Mouse (Mus musculus) heart, embryonic 15.5 days (tissue): ENCODE measurements around the gene Bcl2l15. TPM values are rescaled to one million over a fixed set of nuclear protein-coding genes. Genes with fewer than 3 reads are reported as not detected.
"Not testable (repeated sequence)": the region's sequence is repeated elsewhere in the genome, so short reads cannot be mapped to it uniquely, and the experiment has no call there.

Experiments
- ATAC-seq: fragments of 200-750 bp; cut with Nextera tagmentation; replicated peaks from 2 replicates; pipeline ENCODE4 v1.8.0; 2017; ENCODE audit warnings: low read depth, moderate TSS enrichment; ENCODE audit not compliant: insufficient number of reproducible peaks, insufficient read depth, low FRiP score
- H3K27ac ChIP-seq: fragments of 300-500 bp; sonication (generic); 2 replicates; pipeline ENCODE4 v1.5.1; 2015; ENCODE audit warnings: mild to moderate bottlenecking, inconsistent platforms
- H3K27me3 ChIP-seq: fragments of 300-500 bp; sonication (generic); 2 replicates; pipeline ENCODE4 v1.6.1; 2015; ENCODE audit warnings: inconsistent platforms
- H3K36me3 ChIP-seq: fragments of 300-500 bp; sonication (generic); 2 replicates; pipeline ENCODE4 v1.6.1; 2015; ENCODE audit warnings: mild to moderate bottlenecking, inconsistent platforms
- H3K4me1 ChIP-seq: fragments of 300-500 bp; sonication (generic); replicated peaks from 2 replicates; pipeline ENCODE4 v1.6.1; 2015; ENCODE audit warnings: inconsistent platforms
- H3K4me2 ChIP-seq: fragments of 300-500 bp; sonication (generic); 2 replicates; pipeline ENCODE4 v1.6.1; 2015; ENCODE audit warnings: inconsistent platforms, mild to moderate bottlenecking, moderate library complexity
- H3K4me3 ChIP-seq: fragments of 300-500 bp; sonication (generic); 2 replicates; pipeline ENCODE4 v1.5.1; 2015; ENCODE audit warnings: mild to moderate bottlenecking, inconsistent platforms
- H3K9ac ChIP-seq: fragments of 300-500 bp; sonication (generic); 2 replicates; pipeline ENCODE4 v1.6.1; 2015; ENCODE audit warnings: mild to moderate bottlenecking, inconsistent platforms
- H3K9me3 ChIP-seq: fragments of 300-500 bp; sonication (generic); replicated peaks from 2 replicates; pipeline ENCODE4 v1.6.1; 2016; ENCODE audit warnings: inconsistent platforms
- WGBS: fragments of 180-500 bp; shearing (Covaris S2); methylation state at CpG from one replicate; pipeline ENCODE4 v1.1.7; 2015; ENCODE audit warnings: mixed read lengths; 5-methylcytosine and 5-hydroxymethylcytosine counted together
- polyA plus RNA-seq: library from polyadenylated mRNA; unstranded; fragments of >200 nt; fragmentation: Nextera tagmentation; extraction: Ambion mirVana; gene quantifications from 2 replicates; pipeline ENCODE4 v1.2.1, GENCODE M21; 2015

Gene Bcl2l15
- polyA plus RNA-seq, 1 experiment from 2014 or later, result 0.26 TPM

DNA sequence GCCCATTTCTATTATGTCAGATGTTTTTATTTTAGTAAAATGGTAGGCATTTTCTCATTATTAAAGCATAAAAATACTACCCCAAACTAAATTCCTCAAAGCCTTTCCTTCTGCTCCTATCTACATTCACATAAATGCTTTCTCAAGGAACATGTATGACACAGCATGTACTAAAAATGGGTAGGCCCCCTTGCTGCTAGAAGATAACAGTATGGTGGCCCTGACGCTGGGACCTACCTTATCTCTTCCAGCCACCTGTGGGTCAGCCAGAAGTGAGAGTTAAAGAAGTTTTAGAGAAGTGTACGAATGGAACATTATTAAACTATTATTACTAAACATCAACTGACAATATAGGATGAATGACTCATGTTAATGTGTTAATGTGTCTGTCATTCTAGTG, 32.9 kb upstream of the Bcl2l15 start:
- Histone ChIP-seq H3K9me3 (no peaks in the 10 kb centered on the region), H3K27ac (no peak overlapping the region), H3K27me3 (no peaks in the 10 kb centered on the region), H3K9ac (no peak overlapping the region), H3K4me1 (peaks cover 15% of the 10 kb centered on the region), H3K36me3 (peaks cover 10% of the 10 kb centered on the region), H3K4me3 (no peak overlapping the region), H3K4me2 (no peak overlapping the region)
- ATAC-seq, result no peak
- 50% methylated on average over 2 of the region's 2 CpGs for WGBS

DNA sequence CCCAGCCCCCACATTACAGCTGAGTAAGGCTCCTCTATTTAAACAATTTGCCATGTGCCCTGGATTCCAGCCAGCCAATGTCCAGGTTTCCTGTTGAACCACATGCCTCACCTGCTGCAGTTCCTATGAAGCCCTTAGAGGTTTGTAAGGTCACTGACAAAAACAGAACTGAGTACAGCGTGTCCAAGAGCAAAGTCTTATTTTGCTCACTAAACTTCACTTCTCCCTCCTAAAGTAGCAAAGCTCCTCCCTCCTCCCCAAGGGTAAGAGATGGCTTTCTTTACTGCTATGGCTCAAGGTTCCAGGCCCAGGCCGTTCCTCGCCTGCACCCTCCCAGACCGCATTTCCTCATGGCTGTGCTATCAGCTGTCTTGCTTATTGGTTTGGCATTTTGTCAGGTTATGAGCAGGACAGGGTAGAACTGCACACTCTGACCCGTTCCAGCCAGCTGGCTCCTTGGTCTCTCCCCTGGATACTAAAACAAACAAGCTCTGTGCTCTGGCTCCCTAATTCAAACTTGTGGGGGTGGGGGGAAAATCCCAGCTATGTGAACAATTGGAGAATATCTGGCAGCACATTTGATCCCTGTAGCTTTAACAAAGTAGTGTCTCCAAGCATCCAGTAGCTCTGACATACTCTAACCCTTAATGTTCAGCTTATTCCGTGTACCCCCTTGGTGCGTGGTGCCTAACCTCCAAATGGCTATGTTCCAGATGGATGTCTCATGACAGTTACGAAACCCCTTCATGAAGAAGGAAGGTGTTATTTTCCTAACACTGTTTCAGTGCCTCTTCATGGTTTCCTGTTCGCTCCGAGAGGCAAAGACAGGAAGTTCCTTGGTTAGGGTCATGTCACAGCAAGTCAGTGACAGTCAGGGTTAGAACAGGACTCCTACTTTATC, 30.5 kb upstream of the Bcl2l15 start:
- peak; percentile 95 for ATAC-seq
- peaks cover 15% of the 10 kb centered on the region for H3K4me1 ChIP-seq
- peak overlapping the region; percentile 40 for H3K4me2 ChIP-seq
- H3K9ac ChIP-seq, result no peak overlapping the region; the same call in 1 of the 2 replicates
- peak overlapping the region; percentile 88 for H3K27ac ChIP-seq
- peaks cover 20% of the 10 kb centered on the region for H3K36me3 ChIP-seq
- H3K4me3 ChIP-seq, result no peak overlapping the region
- H3K9me3 ChIP-seq, result no peaks in the 10 kb centered on the region
- 39% methylated on average over 10 of the region's 10 CpGs for WGBS
- no peaks in the 10 kb centered on the region for H3K27me3 ChIP-seq

DNA sequence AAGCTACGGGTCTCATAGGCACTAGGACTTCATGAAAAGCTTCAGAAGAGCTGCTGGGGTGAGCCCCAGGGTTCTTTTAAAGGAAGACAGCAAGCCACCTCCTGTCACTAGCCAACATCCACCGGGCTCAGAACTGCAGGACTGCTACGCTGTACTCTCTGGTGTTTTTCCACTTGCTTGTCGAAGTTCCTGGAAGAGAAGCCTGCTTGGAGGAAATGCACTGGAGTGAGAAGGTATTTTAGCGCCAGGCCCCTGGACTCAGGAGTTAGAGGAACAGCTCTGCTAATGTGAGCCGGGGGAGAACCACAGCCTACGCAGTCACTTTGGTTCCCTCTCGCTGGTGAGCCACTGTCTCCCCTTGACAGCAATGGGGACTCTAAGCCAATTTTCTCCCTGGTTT, 29.5 kb upstream of the Bcl2l15 start:
- Histone ChIP-seq H3K4me1 (peaks cover 18% of the 10 kb centered on the region), H3K27me3 (no peaks in the 10 kb centered on the region), H3K9me3 (no peaks in the 10 kb centered on the region), H3K4me3 (no peak overlapping the region), H3K9ac (no peak overlapping the region), H3K4me2 (no peak overlapping the region), H3K36me3 (peaks cover 21% of the 10 kb centered on the region), H3K27ac (peak overlapping the region; percentile 72)
- WGBS, result 70% methylated on average over 8 of the region's 8 CpGs
- no peak for ATAC-seq

DNA sequence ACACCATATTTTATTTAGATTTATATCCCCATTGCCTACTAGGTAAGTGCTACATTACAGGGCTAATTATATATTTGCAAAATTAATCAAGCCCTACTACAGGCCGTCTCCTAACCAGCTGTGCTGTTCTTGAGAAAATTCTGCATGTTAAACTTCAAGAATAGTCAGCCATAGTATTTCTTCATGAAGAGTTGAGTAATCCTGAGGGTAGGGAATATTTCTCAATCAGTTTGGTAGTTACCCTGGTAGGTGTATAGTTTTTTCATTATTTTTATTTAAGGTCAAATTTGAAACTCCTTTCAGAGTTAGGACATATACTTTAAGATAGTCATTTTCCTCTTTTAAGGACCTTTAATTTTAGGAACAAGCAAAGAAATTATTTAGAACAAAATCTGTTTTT, 26.7 kb upstream of the Bcl2l15 start:
- WGBS, result 89% methylated on average over 1 of the region's 1 CpGs
- H3K4me1 ChIP-seq, result peaks cover 33% of the 10 kb centered on the region

DNA sequence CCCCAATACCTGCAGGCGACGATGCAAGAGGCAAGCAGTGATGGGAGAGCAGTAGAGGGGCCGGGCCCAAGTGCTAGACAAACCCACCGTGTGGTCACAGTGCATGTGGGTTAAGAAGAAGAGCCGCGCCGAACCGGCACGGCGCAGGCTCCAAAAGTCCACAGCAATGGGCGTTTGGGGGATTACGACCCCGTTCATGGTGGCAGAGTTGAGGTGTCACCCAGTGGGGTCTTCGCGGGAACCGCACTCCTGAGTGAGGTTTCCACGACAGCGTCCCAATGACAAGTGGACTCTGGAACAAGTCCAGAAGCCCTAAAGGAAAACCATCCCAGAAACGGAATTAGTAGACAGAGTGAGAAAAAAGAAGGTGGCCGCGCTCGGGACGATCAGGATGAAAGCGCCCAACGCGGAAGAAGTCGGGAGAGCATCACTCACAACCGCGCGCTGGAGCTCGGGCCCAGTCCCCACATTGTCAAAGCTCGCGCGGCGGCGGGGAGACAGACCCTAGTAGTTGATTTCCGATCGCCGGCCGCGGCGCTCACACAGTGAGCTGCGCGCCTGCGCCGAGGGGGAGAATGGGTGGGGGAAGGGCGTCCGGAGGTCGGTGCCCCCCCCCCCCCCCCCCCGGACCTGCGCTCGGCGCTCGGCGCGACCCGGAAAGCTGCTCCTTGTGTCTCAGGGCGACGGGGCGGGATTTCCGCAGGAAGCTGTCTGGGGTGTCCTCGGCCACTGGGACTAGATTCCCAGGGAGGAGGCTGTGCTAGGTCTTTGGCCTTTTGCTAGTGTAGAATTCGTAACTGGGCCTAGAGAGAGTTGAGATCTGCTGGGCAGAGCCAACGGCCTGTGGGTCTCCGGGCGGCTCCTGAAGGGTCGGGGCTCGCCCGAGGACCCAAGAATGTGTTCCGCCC, 23.3 kb upstream of the Bcl2l15 start, which contains the start of the genes Dclre1b, Ap4b1 and Gm43064:
Dclre1b (minus strand) TSS at position 554 of the 908 bp plus-strand sequence.
Ap4b1 (plus strand) TSS at position 630 of the 908 bp plus-strand sequence.
Gm43064 (plus strand) TSS at position 683 of the 908 bp plus-strand sequence.
- ATAC-seq, result peak; percentile 94
- H3K4me2 ChIP-seq, result peak within 1 kb of the TSS; percentile 83
- peaks cover 21% of the 10 kb centered on the region for H3K36me3 ChIP-seq

More for the DNA sequence above, 26.7 kb upstream of the Bcl2l15 start:
- no peak overlapping the region for H3K27ac ChIP-seq
- H3K4me3 ChIP-seq, result no peak overlapping the region
- no peak overlapping the region for H3K9ac ChIP-seq
- ATAC-seq, result no peak
- H3K36me3 ChIP-seq, result peaks cover 21% of the 10 kb centered on the region
- H3K9me3 ChIP-seq, result no peaks in the 10 kb centered on the region
- no peaks in the 10 kb centered on the region for H3K27me3 ChIP-seq
- H3K4me2 ChIP-seq, result no peak overlapping the region

DNA sequence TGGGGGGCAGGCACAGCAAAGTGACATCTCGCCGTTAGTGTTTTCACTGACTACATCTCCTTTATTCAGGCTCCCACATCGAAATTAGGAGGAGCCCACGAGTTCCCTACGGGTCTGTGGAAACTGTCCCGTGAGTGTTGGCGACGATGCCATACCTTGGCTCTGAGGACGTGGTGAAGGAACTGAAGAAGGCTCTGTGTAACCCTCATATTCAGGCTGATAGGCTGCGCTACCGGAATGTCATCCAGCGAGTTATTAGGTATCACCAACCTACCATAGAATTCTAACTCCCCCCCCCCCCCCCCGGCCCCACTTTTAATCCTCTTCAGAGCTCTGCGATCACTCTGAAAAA, 22.6 kb upstream of the Bcl2l15 start:
- WGBS, result under 1% methylated on average over 14 of the region's 14 CpGs
- Histone ChIP-seq H3K4me1 (peaks cover 18% of the 10 kb centered on the region), H3K36me3 (peaks cover 21% of the 10 kb centered on the region), H3K4me2 (peak overlapping the region; percentile 71), H3K27me3 (no peaks in the 10 kb centered on the region), H3K4me3 (peak overlapping the region; percentile 84), H3K9ac (peak overlapping the region; percentile 84), H3K9me3 (no peaks in the 10 kb centered on the region), H3K27ac (peak overlapping the region; percentile 94)
- peak; percentile 28 for ATAC-seq

More for the DNA sequence above, 23.3 kb upstream of the Bcl2l15 start, which contains the start of the genes Dclre1b, Ap4b1 and Gm43064:
- H3K27me3 ChIP-seq, result no peaks in the 10 kb centered on the region
- H3K27ac ChIP-seq, result peak within 1 kb of the TSS; percentile 94
- no peaks in the 10 kb centered on the region for H3K9me3 ChIP-seq
- peak within 1 kb of the TSS; percentile 84 for H3K9ac ChIP-seq
- H3K4me3 ChIP-seq, result peak within 1 kb of the TSS; percentile 84
- under 1% methylated on average over 65 of the region's 70 CpGs for WGBS
- H3K4me1 ChIP-seq, result peaks cover 18% of the 10 kb centered on the region

DNA sequence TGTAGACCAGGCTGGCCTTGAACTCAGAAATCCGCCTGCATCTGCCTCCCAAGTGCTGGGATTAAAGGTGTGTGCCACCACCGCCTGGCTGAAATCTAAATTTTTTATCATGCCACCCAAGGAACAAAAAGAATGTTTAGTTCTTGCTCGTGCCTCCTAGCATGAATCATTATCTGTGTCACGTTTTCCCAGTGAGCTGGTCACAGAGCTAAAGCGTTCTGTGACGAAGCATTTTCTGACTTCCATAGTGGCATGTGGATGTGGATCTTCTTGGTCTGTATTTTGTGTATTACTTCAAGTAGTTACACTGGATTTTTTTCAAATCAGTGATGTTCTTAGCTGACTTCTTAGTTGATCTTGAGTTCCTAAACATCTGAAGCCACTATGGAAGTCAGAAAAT, 21.4 kb upstream of the Bcl2l15 start:
- H3K4me2 ChIP-seq, result no peak overlapping the region
- H3K36me3 ChIP-seq, result peaks cover 26% of the 10 kb centered on the region
- H3K4me1 ChIP-seq, result peaks cover 18% of the 10 kb centered on the region
- no peak for ATAC-seq
- 84% methylated on average over 6 of the region's 6 CpGs for WGBS
- H3K9me3 ChIP-seq, result no peaks in the 10 kb centered on the region
- H3K27ac ChIP-seq, result no peak overlapping the region
- no peak overlapping the region for H3K4me3 ChIP-seq
- H3K27me3 ChIP-seq, result no peaks in the 10 kb centered on the region
- H3K9ac ChIP-seq, result no peak overlapping the region

DNA sequence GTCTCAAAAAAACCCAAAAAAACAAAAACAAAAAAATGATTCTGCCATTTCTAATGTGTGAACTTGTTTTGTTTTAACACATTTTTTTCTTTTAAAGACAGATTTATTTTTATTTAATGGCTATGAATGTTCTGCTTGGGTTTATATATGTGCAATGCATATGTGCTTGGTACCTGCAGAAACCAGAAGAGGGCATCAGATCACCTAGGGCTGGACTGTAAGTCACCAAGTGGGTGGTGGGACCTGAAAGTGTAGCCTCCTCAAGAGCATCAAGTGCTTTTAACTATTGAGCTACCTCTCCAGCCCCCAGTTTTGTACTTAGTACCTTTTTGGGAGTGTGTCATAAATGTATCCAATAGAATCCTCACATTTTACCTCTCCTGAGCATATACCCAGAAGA, 4.9 kb upstream of the Bcl2l15 start:
- Histone ChIP-seq H3K27me3 (no peaks in the 10 kb centered on the region), H3K27ac (no peak overlapping the region), H3K4me2 (no peak overlapping the region), H3K36me3 (peaks cover 4% of the 10 kb centered on the region; the same call in 1 of the 2 replicates), H3K4me3 (no peak overlapping the region), H3K9me3 (no peaks in the 10 kb centered on the region), H3K4me1 (peaks cover 8% of the 10 kb centered on the region), H3K9ac (no peak overlapping the region)
- no peak for ATAC-seq

DNA sequence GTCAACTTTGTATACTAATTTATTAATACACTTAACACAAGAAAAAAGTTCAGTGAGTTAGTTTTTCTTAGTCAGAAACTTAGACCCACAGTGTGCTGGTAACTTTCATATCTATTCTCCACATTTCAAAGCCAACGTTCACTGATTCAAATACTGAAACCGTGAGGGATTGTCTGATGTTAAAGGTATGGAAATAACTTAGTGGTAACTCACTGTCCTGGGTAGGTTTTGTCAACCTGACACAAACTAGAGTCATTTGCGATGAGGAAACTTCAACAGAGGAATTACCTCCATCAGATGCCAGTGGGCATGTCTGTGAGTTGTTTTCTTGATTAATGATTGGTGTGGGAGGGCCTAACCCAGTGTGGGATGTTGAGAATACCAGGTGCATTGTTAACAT, 3.4 kb upstream of the Bcl2l15 start:
- no peak overlapping the region for H3K4me3 ChIP-seq
- no peak overlapping the region for H3K27ac ChIP-seq
- 80% methylated on average over 3 of the region's 3 CpGs for WGBS
- no peaks in the 10 kb centered on the region for H3K36me3 ChIP-seq
- H3K4me2 ChIP-seq, result no peak overlapping the region
- H3K27me3 ChIP-seq, result no peaks in the 10 kb centered on the region
- no peak for ATAC-seq
- no peak overlapping the region for H3K9ac ChIP-seq
- peaks cover 10% of the 10 kb centered on the region for H3K4me1 ChIP-seq
- no peaks in the 10 kb centered on the region for H3K9me3 ChIP-seq

DNA sequence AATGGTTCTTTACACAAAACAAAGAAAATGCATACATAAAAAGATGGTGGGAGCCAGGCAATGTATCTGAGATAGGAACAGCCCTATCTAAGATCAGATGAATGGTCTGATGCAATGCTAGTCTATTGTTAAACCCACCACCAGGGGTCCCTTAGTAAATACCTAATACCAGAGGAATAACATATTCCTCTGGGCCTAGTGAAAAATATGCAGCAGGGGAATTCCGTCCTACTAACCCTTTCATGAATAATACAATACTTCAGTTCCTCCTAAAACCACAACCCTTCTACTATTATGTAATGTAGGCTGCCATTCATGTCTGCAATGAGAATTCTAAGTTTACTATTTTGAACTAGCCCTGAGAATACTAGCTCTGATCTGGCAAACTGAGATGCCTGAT, 1.7 kb upstream of the Bcl2l15 start:
- not testable (repeated sequence) for H3K4me3 ChIP-seq, ATAC-seq, H3K9me3 ChIP-seq, H3K36me3 ChIP-seq, H3K4me2 ChIP-seq, H3K27me3 ChIP-seq, H3K9ac ChIP-seq
- 64% methylated on average over 1 of the region's 1 CpGs for WGBS
- Histone ChIP-seq H3K27ac (peak overlapping the region; percentile 17; the same call in 1 of the 2 replicates), H3K4me1 (peaks cover 10% of the 10 kb centered on the region)

DNA sequence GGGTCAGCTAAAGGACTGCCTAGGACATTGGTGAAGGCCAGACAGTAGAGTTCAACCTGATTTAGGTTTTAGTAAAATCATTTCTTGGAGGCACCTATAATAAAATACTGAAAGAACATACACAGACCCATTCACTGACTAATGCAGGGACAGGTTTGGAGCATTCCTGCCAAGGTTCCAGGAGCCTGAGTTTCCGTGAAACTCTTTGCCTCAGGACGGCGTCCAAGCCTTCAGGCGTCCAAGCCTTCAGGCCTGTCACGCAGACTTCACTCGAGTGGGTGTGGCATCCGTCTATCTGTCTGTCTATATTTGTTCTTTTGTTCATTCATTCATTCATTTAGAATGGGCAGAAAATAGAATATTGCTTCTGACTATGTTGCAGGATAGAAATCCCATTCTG, 1.3 kb upstream of the Bcl2l15 start:
- H3K4me1 ChIP-seq, result peaks cover 10% of the 10 kb centered on the region
- no peak overlapping the region for H3K4me2 ChIP-seq
- ATAC-seq, result no peak
- 39% methylated on average over 7 of the region's 7 CpGs for WGBS
- H3K36me3 ChIP-seq, result no peaks in the 10 kb centered on the region
- H3K9ac ChIP-seq, result no peak overlapping the region
- H3K27me3 ChIP-seq, result no peaks in the 10 kb centered on the region
- no peak overlapping the region for H3K4me3 ChIP-seq
- H3K27ac ChIP-seq, result peak overlapping the region; percentile 17; the same call in 1 of the 2 replicates
- no peaks in the 10 kb centered on the region for H3K9me3 ChIP-seq
